Mouse (Mus musculus): ENCODE measurements around the gene Slc22a23.
A peak's percentile ranks its signal among the peaks of the same experiment; 100 is the strongest.

Gene Slc22a23

GRCm38 (mm10) chr13:34131011-34131707 is 213.8 kb downstream of the Slc22a23 start:
- DNase-seq (ENCODE audit: low spot score), result no peak

GRCm38 (mm10) chr13:34130226-34130731 is 214.7 kb downstream of the Slc22a23 start, which contains the start of gene Tubb2b:
Gene Tubb2b, minus strand, starts transcription at chr13:34130466.
- DNase-seq (ENCODE audit: low spot score), result no peak

- DNase-seq (ENCODE audit: low spot score), result peak; percentile 22
Measured at GRCm38 (mm10) chr13:34129485-34130225, 215.3 kb downstream of the Slc22a23 start.

All from adipocyte (in vitro differentiated cells).